Mouse (Mus musculus): ENCODE results near the gene Plaur. TPM values are rescaled to one million over a fixed set of nuclear protein-coding genes. Genes with fewer than 3 reads are reported as not detected.

Plaur gene
- polyA plus RNA-seq, 1 experiment: 2.1 TPM

DNA sequence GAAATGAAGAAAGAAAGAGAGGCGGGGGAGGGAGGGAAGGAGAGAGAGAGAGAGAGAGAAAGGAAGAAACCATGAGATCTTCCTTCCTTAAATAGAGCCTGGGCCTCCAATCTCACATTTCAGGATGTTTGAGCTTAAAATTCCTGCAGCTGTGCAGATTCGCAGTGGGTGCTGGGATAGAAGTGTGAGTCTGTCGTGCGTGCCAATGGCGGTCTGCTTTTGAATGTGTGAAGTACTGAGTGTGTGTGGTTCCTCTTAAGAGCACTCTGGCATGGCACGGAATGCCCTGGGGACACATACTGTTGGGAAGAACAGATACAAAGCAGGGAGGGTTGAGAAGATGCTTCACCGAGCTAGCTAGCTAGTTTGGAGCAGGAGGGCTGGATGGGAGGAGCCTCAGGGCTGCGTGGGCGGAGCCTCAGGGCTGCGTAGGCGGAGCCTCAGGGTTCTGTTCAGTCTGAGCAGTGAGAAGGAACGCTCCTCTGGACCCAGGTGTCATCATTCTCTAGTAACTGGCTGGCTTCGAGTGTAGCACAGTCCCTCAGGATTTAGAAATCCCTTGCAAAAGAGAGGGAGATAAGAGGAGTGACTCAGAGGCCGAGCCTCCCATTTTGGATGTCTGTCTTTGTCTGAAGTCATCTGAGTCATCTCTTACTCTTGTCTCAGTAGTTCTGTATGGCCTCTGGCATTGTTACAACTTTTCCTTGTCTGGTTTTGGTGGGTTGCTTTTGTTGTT is 13.3 kb upstream of the Plaur start:
- no peak for DNase-seq (ENCODE audit: low read depth)

DNA sequence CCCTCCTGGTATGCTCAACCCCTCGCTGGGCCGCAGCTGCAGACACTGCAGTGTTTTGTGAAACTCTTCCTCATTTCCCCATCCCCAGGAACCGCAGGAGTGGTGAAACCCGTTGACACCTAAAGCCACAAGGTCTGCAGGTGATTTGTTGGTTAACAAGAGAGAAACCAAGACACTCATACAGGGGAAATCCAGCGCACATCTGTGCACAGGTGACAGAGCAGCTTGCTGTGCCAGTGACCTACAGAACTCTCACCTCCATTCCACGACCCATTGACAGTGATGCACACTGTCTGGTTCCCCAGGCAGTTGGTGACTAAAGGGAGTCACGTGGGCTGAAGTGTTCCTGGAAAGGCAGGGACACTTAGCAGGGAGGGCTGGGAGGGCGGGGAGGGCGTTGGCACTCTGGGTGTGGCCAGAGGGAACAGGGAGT is 11.7 kb upstream of the Plaur start:
- TF ChIP-seq CTCF (IDR thresholded peaks at IDR 0.05; ENCODE audit: borderline replicate concordance, extremely low read depth, insufficient read depth, insufficient read length): no peak
- TF ChIP-seq POLR2A (IDR thresholded peaks at IDR 0.05; ENCODE audit: borderline replicate concordance, extremely low read depth, insufficient read depth, insufficient read length, poor library complexity, severe bottlenecking): no peak
- DNase-seq (ENCODE audit: low read depth): no peak

More for the DNA sequence above, 13.3 kb upstream of the Plaur start:
- no peak for TF ChIP-seq POLR2A (IDR thresholded peaks at IDR 0.05; ENCODE audit: borderline replicate concordance, extremely low read depth, insufficient read depth, insufficient read length, poor library complexity, severe bottlenecking)
- TF ChIP-seq CTCF (IDR thresholded peaks at IDR 0.05; ENCODE audit: borderline replicate concordance, extremely low read depth, insufficient read depth, insufficient read length): no peak

DNA sequence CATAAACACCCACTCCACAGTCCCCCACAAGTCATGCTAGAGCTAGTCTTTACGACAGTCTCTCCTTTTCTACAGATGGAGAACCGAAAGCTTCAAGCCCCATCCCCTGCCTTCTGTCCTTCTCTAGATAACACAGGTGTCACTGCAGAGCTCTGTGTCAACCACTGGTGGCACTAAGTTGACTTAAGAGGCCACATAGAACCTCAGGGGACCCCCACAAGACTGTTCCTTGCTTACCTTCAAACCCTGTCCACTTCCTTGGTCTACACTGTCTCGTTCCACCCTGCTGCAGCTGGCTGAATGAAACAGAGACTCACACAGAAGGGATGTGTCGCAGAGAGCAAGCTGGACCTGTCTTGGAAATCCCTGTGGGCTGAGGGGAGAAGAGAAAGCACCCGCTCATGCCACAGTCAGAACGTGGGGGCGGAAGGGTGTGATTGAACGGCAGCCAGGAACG is 10.4 kb upstream of the Plaur start, which contains the start of gene Irgc1:
Gene Irgc1 (minus strand): TSS at position 443 of the 457 bp plus-strand sequence.
- TF ChIP-seq POLR2A (IDR thresholded peaks at IDR 0.05; ENCODE audit: borderline replicate concordance, extremely low read depth, insufficient read depth, insufficient read length, poor library complexity, severe bottlenecking) (no peak), CTCF (IDR thresholded peaks at IDR 0.05; ENCODE audit: borderline replicate concordance, extremely low read depth, insufficient read depth, insufficient read length) (no peak)
- no peak for DNase-seq (ENCODE audit: low read depth)

DNA sequence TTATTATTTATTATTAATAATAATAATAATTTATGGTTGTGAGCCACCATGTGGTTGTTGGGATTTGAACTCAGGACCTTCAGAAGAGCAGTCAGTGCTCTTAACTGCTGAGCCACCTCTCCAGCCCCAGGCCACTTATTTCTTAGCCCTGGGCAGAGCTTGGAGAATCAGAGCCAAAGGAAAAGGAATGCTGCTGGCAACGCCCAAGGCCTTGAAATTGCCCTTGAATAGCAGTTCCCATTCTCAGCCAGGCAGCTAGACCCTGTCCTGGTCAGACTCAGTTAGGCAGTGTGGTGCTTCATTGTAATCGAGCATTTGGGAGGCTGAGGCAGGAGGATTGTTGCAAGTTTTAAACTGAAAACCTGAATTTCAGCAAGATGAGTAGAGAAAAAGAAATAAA is 8.1 kb upstream of the Plaur start:
- TF ChIP-seq CTCF (IDR thresholded peaks at IDR 0.05; ENCODE audit: borderline replicate concordance, extremely low read depth, insufficient read depth, insufficient read length): no peak
- no peak for TF ChIP-seq POLR2A (IDR thresholded peaks at IDR 0.05; ENCODE audit: borderline replicate concordance, extremely low read depth, insufficient read depth, insufficient read length, poor library complexity, severe bottlenecking)
- DNase-seq (ENCODE audit: low read depth): no peak

DNA sequence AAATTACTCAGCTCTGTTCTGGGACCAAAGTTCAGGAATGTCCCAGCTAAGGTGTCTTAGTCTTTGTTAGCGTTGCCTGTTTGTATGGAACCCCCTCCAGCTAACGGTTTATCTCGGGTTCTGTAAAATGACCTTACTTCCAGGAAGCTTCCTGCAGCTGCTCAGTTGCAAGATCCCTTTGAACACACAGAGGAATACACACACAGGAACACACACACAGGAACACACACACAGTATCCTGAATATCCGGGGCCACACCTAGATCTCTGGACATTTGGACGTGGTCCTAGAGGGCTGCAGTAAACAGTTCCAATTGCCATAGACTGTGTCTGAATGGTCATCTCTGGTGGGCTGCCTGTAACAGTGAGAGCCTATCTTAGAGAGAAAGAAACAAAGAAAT is 6.6 kb upstream of the Plaur start:
- DNase-seq (ENCODE audit: low read depth): no peak
- TF ChIP-seq POLR2A (IDR thresholded peaks at IDR 0.05; ENCODE audit: borderline replicate concordance, extremely low read depth, insufficient read depth, insufficient read length, poor library complexity, severe bottlenecking) (no peak), CTCF (IDR thresholded peaks at IDR 0.05; ENCODE audit: borderline replicate concordance, extremely low read depth, insufficient read depth, insufficient read length) (no peak)

DNA sequence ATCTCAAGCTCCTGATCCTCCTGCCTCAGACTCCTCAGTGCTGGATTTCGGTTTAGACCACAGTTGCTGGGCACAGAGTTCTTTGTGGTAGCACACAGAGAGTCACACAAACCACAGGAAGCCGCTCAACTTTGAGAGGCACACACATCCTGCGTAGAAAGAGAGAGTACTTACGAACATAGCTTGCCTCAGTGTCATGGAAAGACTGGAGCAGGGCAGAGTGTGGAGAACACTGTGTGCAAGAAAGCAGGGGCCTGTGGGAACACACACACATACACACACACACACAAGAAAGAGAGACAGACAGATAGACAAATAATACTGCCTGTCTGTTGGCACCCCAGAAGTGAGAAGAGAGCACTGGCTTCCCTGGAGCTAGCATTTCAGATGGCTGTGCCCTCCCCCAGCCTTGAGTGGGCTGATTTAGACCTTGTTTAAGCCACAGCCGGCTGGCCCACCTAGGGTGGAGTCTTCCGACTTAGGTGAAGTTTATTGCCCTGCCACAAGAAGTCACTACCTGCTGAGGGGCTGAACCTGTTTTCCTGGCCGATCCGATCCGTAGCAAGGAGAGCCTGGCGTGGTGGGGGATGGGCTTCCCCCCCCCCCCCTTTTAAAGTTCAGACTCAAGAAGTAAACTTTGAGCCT is 4.4 kb upstream of the Plaur start:
- no peak for TF ChIP-seq POLR2A (IDR thresholded peaks at IDR 0.05; ENCODE audit: borderline replicate concordance, extremely low read depth, insufficient read depth, insufficient read length, poor library complexity, severe bottlenecking)
- TF ChIP-seq CTCF (IDR thresholded peaks at IDR 0.05; ENCODE audit: borderline replicate concordance, extremely low read depth, insufficient read depth, insufficient read length): no peak
- DNase-seq (ENCODE audit: low read depth): no peak

DNA sequence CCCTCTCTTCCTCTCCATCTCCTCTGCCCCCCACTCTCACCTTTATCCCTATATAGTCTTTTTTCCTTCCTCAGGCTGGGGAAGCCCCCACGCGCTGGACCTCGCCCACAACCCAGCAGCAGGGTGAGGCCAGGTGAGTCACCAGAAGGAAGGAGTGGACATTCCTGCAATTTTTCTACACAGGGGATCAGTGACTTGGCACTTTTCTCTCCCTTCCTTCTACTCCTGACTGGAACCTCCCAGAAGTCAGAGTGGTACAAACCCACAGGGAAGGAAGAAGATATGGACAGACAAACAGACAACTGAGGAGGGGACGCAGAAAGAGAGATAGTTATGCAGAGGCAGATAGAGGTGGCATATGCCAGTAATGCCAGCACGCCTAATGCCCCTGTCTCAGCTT is 2.8 kb upstream of the Plaur start:
- TF ChIP-seq POLR2A (IDR thresholded peaks at IDR 0.05; ENCODE audit: borderline replicate concordance, extremely low read depth, insufficient read depth, insufficient read length, poor library complexity, severe bottlenecking): no peak
- no peak for DNase-seq (ENCODE audit: low read depth)

DNA sequence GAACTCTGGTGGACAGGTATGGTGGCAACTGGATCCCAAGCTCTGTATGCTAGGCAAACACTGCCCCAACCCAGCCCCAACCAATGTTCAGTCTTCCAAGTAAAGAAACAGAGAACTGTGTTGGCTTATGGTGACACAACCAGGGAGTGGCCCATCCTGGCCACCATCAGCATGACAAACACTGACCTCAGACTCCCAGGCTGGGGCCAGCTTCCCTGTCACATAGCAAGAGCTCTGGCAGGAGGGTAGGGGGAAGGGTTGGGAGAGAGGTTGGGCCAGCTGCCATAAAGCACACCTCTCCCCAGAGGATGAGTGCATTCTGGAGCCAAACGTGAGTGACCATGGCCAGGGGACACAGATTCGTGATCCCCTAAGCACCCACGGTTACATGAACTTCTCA is 2.4 kb upstream of the Plaur start:
- no peak for DNase-seq (ENCODE audit: low read depth)
- TF ChIP-seq POLR2A (IDR thresholded peaks at IDR 0.05; ENCODE audit: borderline replicate concordance, extremely low read depth, insufficient read depth, insufficient read length, poor library complexity, severe bottlenecking): no peak
- TF ChIP-seq CTCF (IDR thresholded peaks at IDR 0.05; ENCODE audit: borderline replicate concordance, extremely low read depth, insufficient read depth, insufficient read length): no peak

DNA sequence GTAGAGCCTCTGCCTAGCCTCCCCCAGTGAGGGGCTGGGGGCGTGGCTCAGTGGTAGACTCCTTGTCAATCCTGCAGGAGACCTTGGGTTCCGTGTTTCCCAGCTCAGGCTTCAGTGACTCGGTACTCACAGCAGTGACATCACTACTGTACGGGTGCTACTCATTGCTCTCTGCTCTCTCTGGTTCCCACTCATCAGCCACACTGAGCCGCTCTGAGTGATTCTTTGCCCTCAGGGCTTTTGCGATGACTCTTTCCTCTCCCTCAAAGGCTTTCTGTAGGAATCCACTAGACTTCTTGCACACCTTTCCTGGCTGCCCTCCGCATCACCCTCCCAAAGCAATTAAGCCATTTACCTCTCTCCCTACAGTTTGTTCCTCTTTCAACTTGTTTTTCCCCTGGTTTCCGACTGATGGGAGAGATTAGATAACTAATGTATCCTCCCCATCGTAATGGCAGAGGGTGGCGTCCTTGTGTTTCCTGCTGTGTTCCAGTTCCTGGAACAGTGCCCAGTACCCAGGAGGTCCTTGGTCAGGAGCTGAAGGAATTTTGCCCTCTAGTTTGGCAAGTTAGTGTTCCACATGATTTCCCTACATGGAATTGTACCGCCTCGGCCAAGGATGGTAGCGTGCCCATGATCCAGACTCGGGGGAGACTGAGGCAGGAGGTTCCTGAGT is 770 bp upstream of the Plaur start:
- TF ChIP-seq CTCF (IDR thresholded peaks at IDR 0.05; ENCODE audit: borderline replicate concordance, extremely low read depth, insufficient read depth, insufficient read length): no peak
- no peak for TF ChIP-seq POLR2A (IDR thresholded peaks at IDR 0.05; ENCODE audit: borderline replicate concordance, extremely low read depth, insufficient read depth, insufficient read length, poor library complexity, severe bottlenecking)
- DNase-seq (ENCODE audit: low read depth): no peak

DNA sequence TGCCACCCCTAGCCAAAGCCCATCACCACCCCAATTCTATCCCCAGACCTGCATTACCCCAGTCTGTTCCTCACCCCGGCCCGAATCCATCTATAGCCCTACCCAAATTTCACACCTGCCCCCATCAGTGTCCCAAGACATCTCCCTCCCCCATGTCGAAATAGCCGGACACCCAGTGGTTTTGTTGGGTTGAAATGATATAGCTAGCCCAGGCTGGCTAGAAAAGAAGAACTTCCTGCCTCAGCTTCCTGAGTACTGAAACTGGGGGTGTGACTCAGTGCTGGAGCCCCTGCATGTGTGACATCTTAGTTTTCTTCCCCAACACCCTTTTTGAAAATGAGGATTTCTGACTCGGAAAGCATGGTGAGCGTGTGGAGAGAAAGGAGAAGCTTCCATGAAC is 4.6 kb downstream of the Plaur start:
- no peak for DNase-seq (ENCODE audit: low read depth)

DNA sequence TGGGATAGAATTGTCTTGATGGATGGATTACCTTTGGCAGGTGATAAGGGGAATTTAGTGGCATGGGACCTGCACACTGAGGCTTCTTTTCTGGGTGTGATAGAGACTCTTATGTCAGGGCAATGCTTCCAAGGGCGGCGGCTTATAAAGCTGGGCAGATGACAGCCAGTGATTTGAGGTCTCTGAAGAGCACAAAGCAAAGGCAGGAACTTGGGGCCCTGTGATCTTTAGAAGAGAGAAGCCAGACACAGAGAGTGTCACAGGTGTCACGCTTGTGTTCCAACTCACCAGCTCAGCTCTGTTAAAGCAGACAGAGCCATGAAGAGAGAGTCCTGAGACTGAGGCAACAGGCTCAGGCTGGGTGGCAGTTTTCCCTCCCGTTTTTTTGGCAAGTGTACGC is 5.6 kb downstream of the Plaur start:
- DNase-seq (ENCODE audit: low read depth): no peak
- TF ChIP-seq CTCF (IDR thresholded peaks at IDR 0.05; ENCODE audit: borderline replicate concordance, extremely low read depth, insufficient read depth, insufficient read length): no peak
- no peak for TF ChIP-seq POLR2A (IDR thresholded peaks at IDR 0.05; ENCODE audit: borderline replicate concordance, extremely low read depth, insufficient read depth, insufficient read length, poor library complexity, severe bottlenecking)

More for the DNA sequence above, 4.6 kb downstream of the Plaur start:
- TF ChIP-seq POLR2A (IDR thresholded peaks at IDR 0.05; ENCODE audit: borderline replicate concordance, extremely low read depth, insufficient read depth, insufficient read length, poor library complexity, severe bottlenecking) (no peak), CTCF (IDR thresholded peaks at IDR 0.05; ENCODE audit: borderline replicate concordance, extremely low read depth, insufficient read depth, insufficient read length) (no peak)

Measured in brain, embryonic 14.5 days (tissue).